Mouse (Mus musculus) liver, embryonic 11.5 days (tissue): Measurements from ENCODE around the gene Calcrl. TPM values are rescaled to one million over a fixed set of nuclear protein-coding genes. Genes with fewer than 3 reads are reported as not detected.

Experiments used
- ATAC-seq: fragments of 200-750 bp; cut with Nextera tagmentation; replicated peaks from 2 replicates; pipeline ENCODE4 v1.8.0; 2017; ENCODE audit warnings: moderate number of reproducible peaks, mild to moderate bottlenecking, moderate TSS enrichment, moderate library complexity; ENCODE audit not compliant: low FRiP score
- DNase-seq: peaks from one replicate; pipeline ENCODE4 v3.0.0-alpha.2; 2017; ENCODE audit warnings: low spot score
- H3K27ac ChIP-seq: fragments of 300-500 bp; sonication (generic); 2 replicates; pipeline ENCODE4 v1.5.1; 2014; ENCODE audit warnings: mild to moderate bottlenecking, low read depth, low read length, control low read depth
- H3K27me3 ChIP-seq: fragments of 300-500 bp; sonication (generic); replicated peaks from 2 replicates; pipeline ENCODE4 v1.6.1; 2014; ENCODE audit warnings: low read length, mixed read lengths; ENCODE audit not compliant: control insufficient read depth, insufficient read depth
- H3K36me3 ChIP-seq: fragments of 300-500 bp; sonication (generic); 2 replicates; pipeline ENCODE4 v1.6.1; 2014; ENCODE audit warnings: mild to moderate bottlenecking, low read length, moderate library complexity, mixed read lengths; ENCODE audit not compliant: control insufficient read depth, insufficient read depth
- H3K4me1 ChIP-seq: fragments of 300-500 bp; sonication (generic); replicated peaks from 2 replicates; pipeline ENCODE4 v1.6.1; 2014; ENCODE audit warnings: low read length, mixed read lengths; ENCODE audit not compliant: control insufficient read depth, insufficient read depth
- H3K4me2 ChIP-seq: fragments of 300-500 bp; sonication (generic); 2 replicates; pipeline ENCODE4 v1.6.1; 2014; ENCODE audit warnings: mild to moderate bottlenecking, control low read depth, moderate library complexity
- H3K4me3 ChIP-seq: fragments of 300-500 bp; sonication (generic); 2 replicates; pipeline ENCODE4 v1.5.1; 2014; ENCODE audit warnings: low read depth, low read length, control low read depth
- H3K9ac ChIP-seq: fragments of 300-500 bp; sonication (generic); 2 replicates; pipeline ENCODE4 v1.6.1; 2014; ENCODE audit warnings: low read depth, low read length, control low read depth
- H3K9me3 ChIP-seq: fragments of 300-500 bp; sonication (generic); 2 replicates; pipeline ENCODE4 v1.6.1; 2016; ENCODE audit warnings: low read length, inconsistent platforms, mixed read lengths; ENCODE audit not compliant: control insufficient read depth
- WGBS: fragments of 180-500 bp; shearing (Covaris S2); extraction: QIAGEN DNeasy Blood & Tissue Kit; methylation state at CpG from one replicate; pipeline ENCODE4 v1.1.7; 2014; 5-methylcytosine and 5-hydroxymethylcytosine counted together
- polyA plus RNA-seq: library from polyadenylated mRNA; unstranded; fragments of >200 nt; fragmentation: Nextera tagmentation; extraction: Ambion mirVana; gene quantifications from 2 replicates; pipeline ENCODE4 v1.2.1, GENCODE M21; 2014

Calcrl gene
- polyA plus RNA-seq, result 30.4 and 37.2 TPM in 2 replicates

DNA sequence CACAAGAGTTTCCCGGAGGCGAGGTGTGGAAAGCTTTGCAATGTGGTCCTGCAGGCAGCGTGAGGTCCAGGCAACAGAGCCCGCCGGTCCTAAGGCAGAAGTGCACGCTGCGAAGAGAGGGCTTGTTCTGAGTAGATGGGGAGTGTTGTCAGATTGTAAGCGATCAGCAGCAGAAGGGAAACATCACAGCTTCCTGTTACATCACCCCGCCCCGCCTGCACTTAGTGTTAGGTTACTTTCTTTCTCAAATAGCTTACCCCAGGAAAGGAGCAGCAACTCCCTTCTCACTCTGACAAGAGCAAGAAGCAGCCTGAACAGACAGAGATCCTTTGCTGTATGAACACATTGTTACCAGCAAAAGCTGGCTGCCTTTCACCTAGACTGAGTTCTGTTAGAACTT, at the start of gene Calcrl:
Calcrl (minus strand) TSS at position 274 of the 400 bp plus-strand sequence.
- H3K4me1 ChIP-seq, result no peaks in the 10 kb centered on the region; the same call in 1 of the 2 replicates
- no peaks in the 10 kb centered on the region for H3K27me3 ChIP-seq
- H3K4me2 ChIP-seq, result peak within 1 kb of the TSS; percentile 70
- no peaks in the 10 kb centered on the region for H3K9me3 ChIP-seq
- under 1% methylated on average over 10 of the region's 10 CpGs for WGBS
- H3K36me3 ChIP-seq, result no peaks in the 10 kb centered on the region
- ATAC-seq (peak; percentile 92), DNase-seq (peak; percentile 53)
- peak within 1 kb of the TSS; percentile 48 for H3K4me3 ChIP-seq
- H3K27ac ChIP-seq, result peak within 1 kb of the TSS; percentile 66
- peak within 1 kb of the TSS; percentile 56 for H3K9ac ChIP-seq

DNA sequence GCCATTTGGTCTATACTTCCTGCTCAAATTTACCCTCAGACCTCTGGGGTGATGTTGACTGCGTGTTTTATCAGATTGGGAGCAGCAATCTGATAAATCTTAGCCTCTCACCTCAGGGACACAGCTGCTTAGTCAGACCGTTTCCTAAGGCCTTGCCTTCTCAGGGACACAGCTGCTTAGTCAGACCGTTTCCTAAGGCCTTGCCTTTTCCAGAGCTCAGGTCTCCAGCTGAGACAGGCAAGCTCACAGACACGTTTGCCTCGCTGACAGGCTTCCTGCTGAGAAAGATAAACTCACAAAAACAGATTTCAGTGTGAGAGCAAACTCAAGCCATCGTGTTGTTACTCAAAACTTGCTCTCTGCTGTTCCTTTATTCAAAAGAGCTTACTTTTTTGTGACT, 49.4 kb upstream of the Calcrl start:
- WGBS, result 11% methylated on average over 6 of the region's 6 CpGs
- no peak overlapping the region for H3K27ac ChIP-seq
- DNase-seq (no peak), ATAC-seq (no peak)
- peaks cover 4% of the 10 kb centered on the region; the same call in 1 of the 2 replicates for H3K36me3 ChIP-seq
- no peak overlapping the region for H3K4me2 ChIP-seq
- H3K9me3 ChIP-seq, result no peaks in the 10 kb centered on the region
- no peak overlapping the region for H3K9ac ChIP-seq
- no peak overlapping the region for H3K4me3 ChIP-seq
- no peaks in the 10 kb centered on the region for H3K27me3 ChIP-seq
- peaks cover 4% of the 10 kb centered on the region; the same call in 1 of the 2 replicates for H3K4me1 ChIP-seq

DNA sequence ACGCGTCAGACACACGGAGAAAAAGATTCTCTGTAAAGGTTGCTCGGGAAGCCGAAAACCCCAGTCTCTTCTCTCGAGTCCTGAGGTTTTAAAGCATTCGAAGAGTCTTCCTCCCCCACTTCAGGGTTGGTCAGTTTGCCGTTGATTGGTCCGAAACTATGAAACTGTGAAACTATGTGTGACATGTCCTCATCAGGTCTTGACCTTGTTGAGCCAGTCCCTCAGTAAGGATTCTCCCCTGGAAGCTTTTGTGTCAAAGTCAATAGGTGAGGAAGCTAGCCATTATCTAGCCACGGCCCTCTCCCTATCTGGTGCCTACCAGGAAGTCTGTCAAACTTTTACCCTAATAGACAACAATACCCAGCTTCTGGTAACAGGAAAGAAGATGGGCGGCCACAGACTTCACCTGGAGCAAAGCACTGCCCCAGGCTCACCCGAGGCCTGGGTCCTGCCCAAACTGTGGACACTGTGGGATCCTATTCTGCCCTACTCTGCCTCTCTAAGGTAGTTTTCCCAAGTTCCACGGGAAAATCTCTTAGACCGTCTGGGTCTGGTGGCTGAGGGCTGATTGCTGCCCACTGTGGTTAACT, 48.8 kb upstream of the Calcrl start:
- Histone ChIP-seq H3K9ac (no peak overlapping the region), H3K4me2 (no peak overlapping the region)
- no peak for ATAC-seq

DNA sequence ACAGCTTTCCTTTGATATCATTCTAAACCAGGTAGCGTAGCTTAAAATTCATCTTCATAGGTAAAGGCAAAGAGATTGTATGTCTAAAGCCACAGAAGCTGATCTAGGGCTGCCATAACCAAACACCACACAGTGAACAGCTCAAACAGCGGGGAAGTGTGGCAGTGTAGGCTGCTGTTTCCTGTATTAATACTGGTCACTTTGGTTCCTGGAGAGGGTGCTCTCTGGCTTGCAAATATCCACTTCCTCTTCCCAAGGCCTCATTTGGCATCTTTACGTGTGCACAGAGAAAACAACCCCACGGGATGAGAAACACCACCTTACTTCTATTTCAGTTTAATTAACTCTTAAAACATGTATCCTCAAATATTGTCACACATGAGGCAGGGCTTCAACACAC, 42.2 kb upstream of the Calcrl start:
- H3K36me3 ChIP-seq, result peaks cover 2% of the 10 kb centered on the region; the same call in 1 of the 2 replicates
- no peak overlapping the region for H3K9ac ChIP-seq
- no peak overlapping the region for H3K27ac ChIP-seq
- no peaks in the 10 kb centered on the region for H3K27me3 ChIP-seq
- no peak overlapping the region for H3K4me3 ChIP-seq
- no peak overlapping the region for H3K4me2 ChIP-seq
- WGBS, result 68% methylated on average over 4 of the region's 4 CpGs
- DNase-seq, result no peak
- no peak for ATAC-seq
- H3K9me3 ChIP-seq, result no peaks in the 10 kb centered on the region
- H3K4me1 ChIP-seq, result peaks cover 7% of the 10 kb centered on the region; the same call in 1 of the 2 replicates

More for the DNA sequence above, 48.8 kb upstream of the Calcrl start:
- Histone ChIP-seq H3K4me1 (peaks cover 4% of the 10 kb centered on the region; the same call in 1 of the 2 replicates), H3K27ac (no peak overlapping the region), H3K4me3 (no peak overlapping the region), H3K36me3 (peaks cover 4% of the 10 kb centered on the region; the same call in 1 of the 2 replicates), H3K27me3 (no peaks in the 10 kb centered on the region), H3K9me3 (no peaks in the 10 kb centered on the region)
- 70% methylated on average over 14 of the region's 14 CpGs for WGBS
- no peak for DNase-seq

DNA sequence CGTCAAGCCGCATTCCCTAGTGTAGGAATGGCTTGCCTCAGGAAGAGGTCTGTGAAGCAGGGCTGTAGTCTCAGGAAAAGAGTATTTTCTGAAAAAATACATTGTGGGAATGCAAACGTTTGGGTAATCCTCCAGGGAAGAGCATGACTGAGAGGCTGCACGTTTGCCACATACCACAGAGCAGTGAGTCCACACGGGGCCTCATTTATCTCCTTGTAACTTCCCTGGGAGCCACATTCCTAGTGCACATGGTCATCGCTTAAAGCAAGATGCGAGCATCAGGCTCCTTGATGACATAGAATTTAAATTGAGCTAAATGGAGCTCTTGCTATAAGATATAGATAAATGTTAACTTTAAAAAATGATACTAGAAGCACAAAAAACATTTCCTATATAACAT, 39.7 kb upstream of the Calcrl start:
- Histone ChIP-seq H3K9me3 (no peaks in the 10 kb centered on the region), H3K4me3 (no peak overlapping the region), H3K4me1 (peaks cover 7% of the 10 kb centered on the region; the same call in 1 of the 2 replicates), H3K27me3 (no peaks in the 10 kb centered on the region), H3K4me2 (no peak overlapping the region), H3K27ac (no peak overlapping the region), H3K36me3 (peaks cover 2% of the 10 kb centered on the region; the same call in 1 of the 2 replicates), H3K9ac (no peak overlapping the region)
- ATAC-seq (no peak), DNase-seq (no peak)
- WGBS, result 35% methylated on average over 7 of the region's 7 CpGs

DNA sequence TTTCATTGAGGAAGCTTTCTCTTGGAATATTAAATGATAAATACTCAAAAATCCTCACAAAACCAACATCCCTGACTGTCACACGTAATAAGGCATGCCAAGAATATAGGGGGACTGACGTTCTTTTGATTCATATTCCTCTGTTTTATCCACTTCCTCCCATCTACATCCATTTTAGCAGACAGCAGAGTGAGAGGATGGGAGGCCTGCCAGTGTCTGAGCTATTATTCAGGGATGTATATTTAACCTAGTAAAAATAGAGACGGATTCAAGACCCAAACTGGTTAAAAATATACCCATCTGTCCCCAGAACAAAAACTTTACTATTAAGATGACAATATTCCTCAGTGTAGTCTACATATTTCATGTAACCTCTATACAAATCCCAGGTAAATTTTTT, 37.2 kb upstream of the Calcrl start:
- Histone ChIP-seq H3K9ac (no peak overlapping the region), H3K4me2 (no peak overlapping the region), H3K36me3 (no peaks in the 10 kb centered on the region; the same call in 1 of the 2 replicates), H3K4me1 (peaks cover 9% of the 10 kb centered on the region), H3K9me3 (no peaks in the 10 kb centered on the region), H3K4me3 (no peak overlapping the region), H3K27me3 (no peaks in the 10 kb centered on the region), H3K27ac (no peak overlapping the region)
- no peak for DNase-seq
- no peak for ATAC-seq
- WGBS, result 84% methylated on average over 3 of the region's 3 CpGs

DNA sequence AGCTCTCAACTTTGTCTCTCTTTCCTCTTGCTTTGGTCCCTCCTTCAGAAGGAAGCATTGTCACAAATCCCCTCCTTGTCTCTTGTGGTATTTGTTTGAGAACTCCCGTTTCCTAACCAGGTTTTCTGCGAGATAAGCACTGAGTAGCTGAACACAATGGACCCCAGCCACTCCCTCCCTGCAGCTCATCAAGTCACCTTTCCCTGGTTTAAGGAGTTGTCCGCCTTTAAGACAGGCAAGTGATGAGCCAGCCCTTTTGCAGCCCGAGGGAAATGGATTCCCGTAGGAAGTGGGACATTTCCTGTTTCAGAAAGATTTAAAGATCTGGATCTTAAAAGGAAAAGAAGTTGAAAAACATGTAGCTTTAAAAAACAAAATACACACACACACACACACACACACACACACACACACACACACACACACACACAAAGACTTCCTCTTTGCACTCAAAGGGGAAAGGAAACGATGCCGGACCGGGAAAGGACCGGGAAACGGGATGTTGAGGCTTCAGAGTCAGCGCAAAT, 34.5 kb upstream of the Calcrl start:
- Histone ChIP-seq H3K27ac (no peak overlapping the region), H3K9ac (no peak overlapping the region), H3K4me1 (peaks cover 5% of the 10 kb centered on the region), H3K9me3 (no peaks in the 10 kb centered on the region), H3K27me3 (no peaks in the 10 kb centered on the region), H3K36me3 (no peaks in the 10 kb centered on the region; the same call in 1 of the 2 replicates), H3K4me3 (no peak overlapping the region), H3K4me2 (peak overlapping the region; percentile 31)
- ATAC-seq (peak; percentile 72), DNase-seq (no peak)
- WGBS, result 37% methylated on average over 11 of the region's 11 CpGs

DNA sequence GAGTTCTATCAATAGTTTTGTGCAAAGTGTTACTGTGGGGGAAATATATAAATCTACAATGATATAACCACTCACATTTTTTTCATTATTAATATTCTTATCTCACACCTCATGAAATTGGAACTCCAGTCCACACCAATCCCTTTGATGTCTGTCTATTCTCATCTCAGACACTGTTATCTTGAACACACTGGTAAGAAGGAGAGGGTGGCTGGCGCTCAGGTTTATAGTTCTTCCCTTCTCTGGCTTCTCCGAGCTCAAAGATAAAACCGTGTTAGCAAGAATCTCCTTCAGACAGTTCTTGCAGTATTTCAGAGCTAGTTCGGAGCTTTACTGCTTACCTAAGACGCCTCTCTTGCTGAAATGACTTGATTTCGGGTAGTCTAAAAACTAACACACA, 32.0 kb upstream of the Calcrl start:
- no peak for DNase-seq
- Histone ChIP-seq H3K9me3 (no peaks in the 10 kb centered on the region), H3K36me3 (no peaks in the 10 kb centered on the region), H3K9ac (no peak overlapping the region), H3K27ac (no peak overlapping the region), H3K27me3 (no peaks in the 10 kb centered on the region), H3K4me3 (no peak overlapping the region), H3K4me1 (peaks cover 4% of the 10 kb centered on the region), H3K4me2 (no peak overlapping the region)
- WGBS, result 51% methylated on average over 6 of the region's 6 CpGs
- ATAC-seq, result no peak
